Mouse (Mus musculus): ENCODE measurements around the gene Chst3.

- no peak for TF ChIP-seq POLR2A (IDR thresholded peaks at IDR 0.05; ENCODE audit: low read depth, low read length)
- TF ChIP-seq IRF4 (IDR thresholded peaks at IDR 0.05; ENCODE audit: low read depth, low read length), result no peak
- TF ChIP-seq ZC3H11A (IDR thresholded peaks at IDR 0.05; ENCODE audit: low read depth, low read length), result no peak
- TF ChIP-seq SIN3A (IDR thresholded peaks at IDR 0.05; ENCODE audit: low read length), result no peak
- no peak for TF ChIP-seq CTCF (conservative IDR thresholded peaks at IDR 0.05 in 1 of 2, IDR thresholded peaks at IDR 0.05 in 1 of 2; ENCODE audit: low read depth in 2 of 2, low read length in 2 of 2)
- no peak for TF ChIP-seq MYC (IDR thresholded peaks at IDR 0.05; ENCODE audit: low read depth, low read length)
- TF ChIP-seq EP300 (IDR thresholded peaks at IDR 0.05; ENCODE audit: low read length), result no peak
- no peak for TF ChIP-seq ZNF384 (IDR thresholded peaks at IDR 0.05; ENCODE audit: low read depth, low read length)
- no peak for TF ChIP-seq MEF2A (IDR thresholded peaks at IDR 0.05; ENCODE audit: borderline replicate concordance, low read depth, low read length)
- no peak for TF ChIP-seq ETS1 (conservative IDR thresholded peaks at IDR 0.05; ENCODE audit: low read depth, low read length)
- no peak for TF ChIP-seq SMC3 (IDR thresholded peaks at IDR 0.05; ENCODE audit: low read depth, low read length)
- TF ChIP-seq NELFE (IDR thresholded peaks at IDR 0.05; ENCODE audit: low read depth, low read length), result no peak
- no peak for TF ChIP-seq JUND (conservative IDR thresholded peaks at IDR 0.05; ENCODE audit: low read depth, low read length)
Measured at GRCm38 (mm10) chr10:60243941-60244340, 24.9 kb upstream of the Chst3 start.
